In genomic region chr5:34647581-34647980, GRCm38 (mm10) we compare ENCODE assay signal across 9 mouse cellular contexts. TPM values are rescaled to one million over a fixed set of nuclear protein-coding genes. Genes with fewer than 3 reads are reported as not detected.
DNase-seq lines count a peak whose midpoint lies in the region; ATAC-seq and TF ChIP-seq lines count a peak whose summit lies in the region.
"Had no signal": no experiment of that assay in that cellular context is flagged by ENCODE, and none has a peak within 500 bp of the region (broad histone marks: within the 10 kb centered on the region; RNA-seq: fewer than 3 reads in every experiment).

No protein-coding gene starts in this region.

- H3K4me2 ChIP-seq in midbrain, embryonic 15.5 days = no peak overlapping the region
- H3K4me2 ChIP-seq in heart, postnatal 0 days (ENCODE audit: low read depth, low read length) = no peak overlapping the region
- H3K4me2 ChIP-seq in limb, embryonic 11.5 days (ENCODE audit: low read depth, severe bottlenecking) = no peak overlapping the region
- no peak overlapping the region for H3K4me2 ChIP-seq in neural tube, embryonic 11.5 days (ENCODE audit: low read depth)
- H3K4me2 ChIP-seq: midbrain, embryonic 12.5 days had no signal

- TF ChIP-seq EP300 in heart, postnatal 0 days (IDR thresholded peaks at IDR 0.05; ENCODE audit: low read depth) = no peak

- peak; percentile 67 for DNase-seq in midbrain, embryonic 10.5 days (ENCODE audit: low spot score)
- peak; percentile 80 for DNase-seq in NIH3T3 (ENCODE audit: low read depth)
- DNase-seq in cerebellum, postnatal 14 days = peak; percentile 73 to 83
- DNase-seq in heart, postnatal 0 days (ENCODE audit: low spot score) = no peak
- peak; percentile 80 for DNase-seq in limb, embryonic 11.5 days (ENCODE audit: low spot score)
- peak; percentile 80 for DNase-seq in neural tube, embryonic 11.5 days (ENCODE audit: low spot score)
- DNase-seq in ovary, postnatal 10 days (ENCODE audit: low spot score) = no peak

- TF ChIP-seq CTCF in heart, postnatal 0 days (IDR thresholded peaks at IDR 0.05; ENCODE audit: low read depth) = peak; percentile 67

- 56% methylated on average over 4 of the region's 4 CpGs for WGBS in midbrain, embryonic 10.5 days
- 47% methylated on average over 4 of the region's 4 CpGs for WGBS in midbrain, embryonic 15.5 days
- WGBS in heart, postnatal 0 days = 48% methylated on average over 4 of the region's 4 CpGs
- WGBS in limb, embryonic 11.5 days = 55% methylated on average over 4 of the region's 4 CpGs
- WGBS in neural tube, embryonic 11.5 days = 53% methylated on average over 4 of the region's 4 CpGs

- ATAC-seq in midbrain, embryonic 15.5 days (replicated peaks) = no peak
- ATAC-seq in heart, postnatal 0 days (ENCODE audit: insufficient read depth, low read depth) = no peak
- no peak for ATAC-seq in limb, embryonic 11.5 days (ENCODE audit: insufficient number of reproducible peaks, low FRiP score, low TSS enrichment, low read depth)
- no peak for ATAC-seq in neural tube, embryonic 11.5 days (ENCODE audit: insufficient read depth, low FRiP score, low TSS enrichment)

- no peaks in the 10 kb centered on the region for H3K4me1 ChIP-seq in midbrain, embryonic 10.5 days
- H3K4me1 ChIP-seq in midbrain, embryonic 15.5 days = no peaks in the 10 kb centered on the region
- no peaks in the 10 kb centered on the region for H3K4me1 ChIP-seq in heart, postnatal 0 days (ENCODE audit: control insufficient read depth, insufficient read depth)
- H3K4me1 ChIP-seq in limb, embryonic 11.5 days (ENCODE audit: control insufficient read depth, insufficient read depth, low read length) = no peaks in the 10 kb centered on the region
- H3K4me1 ChIP-seq in neural tube, embryonic 11.5 days (ENCODE audit: control insufficient read depth, insufficient read depth, low read length) = no peaks in the 10 kb centered on the region
- H3K4me1 ChIP-seq: midbrain, embryonic 12.5 days had no signal

- H3K36me3 ChIP-seq in midbrain, embryonic 10.5 days = peaks cover 100% of the 10 kb centered on the region
- H3K36me3 ChIP-seq in midbrain, embryonic 15.5 days (replicated peaks) = peaks cover 83% of the 10 kb centered on the region
- peaks cover 89% of the 10 kb centered on the region for H3K36me3 ChIP-seq in heart, postnatal 0 days (replicated peaks; ENCODE audit: control insufficient read depth, insufficient read depth, low read length)
- peaks cover 42% of the 10 kb centered on the region; the same call in 1 of the 2 replicates for H3K36me3 ChIP-seq in limb, embryonic 11.5 days (ENCODE audit: control insufficient read depth, insufficient read depth, low read length)
- peaks cover 33% of the 10 kb centered on the region for H3K36me3 ChIP-seq in neural tube, embryonic 11.5 days (ENCODE audit: control insufficient read depth, insufficient read depth, low read length)

- no peak overlapping the region for H3K4me3 ChIP-seq in midbrain, embryonic 10.5 days
- H3K4me3 ChIP-seq in midbrain, embryonic 15.5 days = no peak overlapping the region
- H3K4me3 ChIP-seq in heart, postnatal 0 days (ENCODE audit: low read depth, low read length) = no peak overlapping the region
- no peak overlapping the region for H3K4me3 ChIP-seq in limb, embryonic 11.5 days (ENCODE audit: low read depth, low read length)
- H3K4me3 ChIP-seq in neural tube, embryonic 11.5 days (ENCODE audit: low read depth, low read length) = no peak overlapping the region
- H3K4me3 ChIP-seq: midbrain, embryonic 12.5 days had no signal

- no peak overlapping the region for H3K27ac ChIP-seq in midbrain, embryonic 10.5 days (replicated peaks)
- no peak overlapping the region for H3K27ac ChIP-seq in midbrain, embryonic 15.5 days
- H3K27ac ChIP-seq in heart, postnatal 0 days (ENCODE audit: low read depth) = no peak overlapping the region
- H3K27ac ChIP-seq in limb, embryonic 11.5 days (replicated peaks; ENCODE audit: low read depth, low read length) = no peak overlapping the region
- H3K27ac ChIP-seq in neural tube, embryonic 11.5 days (ENCODE audit: low read depth, low read length) = no peak overlapping the region
- H3K27ac ChIP-seq: midbrain, embryonic 12.5 days had no signal

- H3K27me3 ChIP-seq in midbrain, embryonic 10.5 days (ENCODE audit: low read depth, poor library complexity, severe bottlenecking) = no peaks in the 10 kb centered on the region
- H3K27me3 ChIP-seq in midbrain, embryonic 15.5 days (replicated peaks) = no peaks in the 10 kb centered on the region
- H3K27me3 ChIP-seq in heart, postnatal 0 days (ENCODE audit: control insufficient read depth, insufficient read depth, low read length) = no peaks in the 10 kb centered on the region
- H3K27me3 ChIP-seq in limb, embryonic 11.5 days (ENCODE audit: control insufficient read depth, insufficient read depth, low read length) = no peaks in the 10 kb centered on the region
- H3K27me3 ChIP-seq in neural tube, embryonic 11.5 days (ENCODE audit: control insufficient read depth, insufficient read depth, low read length) = no peaks in the 10 kb centered on the region
- H3K27me3 ChIP-seq: midbrain, embryonic 12.5 days had no signal

- H3K9me3 ChIP-seq in midbrain, embryonic 10.5 days (replicated peaks) = no peaks in the 10 kb centered on the region
- H3K9me3 ChIP-seq in midbrain, embryonic 15.5 days = no peaks in the 10 kb centered on the region
- no peaks in the 10 kb centered on the region for H3K9me3 ChIP-seq in heart, postnatal 0 days (replicated peaks; ENCODE audit: control insufficient read depth, low read length)
- no peaks in the 10 kb centered on the region for H3K9me3 ChIP-seq in limb, embryonic 11.5 days (ENCODE audit: control insufficient read depth, low read length)
- H3K9me3 ChIP-seq in neural tube, embryonic 11.5 days (ENCODE audit: control insufficient read depth, low read length) = no peaks in the 10 kb centered on the region
- H3K9me3 ChIP-seq: midbrain, embryonic 12.5 days had no signal

- no peak overlapping the region for H3K9ac ChIP-seq in midbrain, embryonic 15.5 days
- H3K9ac ChIP-seq in heart, postnatal 0 days (replicated peaks; ENCODE audit: low read depth, low read length) = no peak overlapping the region
- H3K9ac ChIP-seq in limb, embryonic 11.5 days (ENCODE audit: low read length) = no peak overlapping the region
- H3K9ac ChIP-seq in neural tube, embryonic 11.5 days (ENCODE audit: low read length) = no peak overlapping the region
- H3K9ac ChIP-seq: midbrain, embryonic 12.5 days had no signal

RNA-seq across cellular contexts. Expression of gene Mfsd10, which starts 10.6 kb away (rescaled TPM):
- 89.2 and 107 TPM in 2 replicates for polyA plus RNA-seq in midbrain, embryonic 10.5 days (2016; fragmentation: Nextera tagmentation; extraction: Ambion mirVana)
- 106 and 118 TPM in 2 replicates for polyA plus RNA-seq in midbrain, embryonic 15.5 days (2015; fragmentation: Nextera tagmentation; extraction: Ambion mirVana)
- 31.0 and 45.7 TPM in 2 replicates for total RNA-seq in heart, postnatal 0 days (2014; rRNA removed; ENCODE audit: low replicate concordance)
- 29.9 and 30.4 TPM in 2 replicates for polyA plus RNA-seq in heart, postnatal 0 days (2015; fragmentation: Nextera tagmentation; extraction: Ambion mirVana)
- polyA plus RNA-seq in limb, embryonic 11.5 days (2014; fragmentation: Nextera tagmentation; extraction: Ambion mirVana) = 103 TPM in 2 replicates
- 66.8 and 88.5 TPM in 2 replicates for polyA plus RNA-seq in neural tube, embryonic 11.5 days (2014; fragmentation: Nextera tagmentation; extraction: Ambion mirVana)

RNA-seq across cellular contexts. Expression of gene Nop14, which starts 12.4 kb away (rescaled TPM):
- 27.0 and 27.4 TPM in 2 replicates for polyA plus RNA-seq in midbrain, embryonic 10.5 days (2016; fragmentation: Nextera tagmentation; extraction: Ambion mirVana)
- 20.2 and 21.1 TPM in 2 replicates for polyA plus RNA-seq in midbrain, embryonic 15.5 days (2015; fragmentation: Nextera tagmentation; extraction: Ambion mirVana)
- total RNA-seq in heart, postnatal 0 days (2014; rRNA removed; ENCODE audit: low replicate concordance) = 1.2 and 66.6 TPM in 2 replicates
- 10.6 and 11.1 TPM in 2 replicates for polyA plus RNA-seq in heart, postnatal 0 days (2015; fragmentation: Nextera tagmentation; extraction: Ambion mirVana)
- 36.3 and 37.2 TPM in 2 replicates for polyA plus RNA-seq in limb, embryonic 11.5 days (2014; fragmentation: Nextera tagmentation; extraction: Ambion mirVana)
- 32.0 and 33.5 TPM in 2 replicates for polyA plus RNA-seq in neural tube, embryonic 11.5 days (2014; fragmentation: Nextera tagmentation; extraction: Ambion mirVana)

RNA-seq across cellular contexts. Expression of gene Grk4, which starts 12.6 kb away (rescaled TPM):
- polyA plus RNA-seq in midbrain, embryonic 10.5 days (2016; fragmentation: Nextera tagmentation; extraction: Ambion mirVana) = 1.3 and 1.8 TPM in 2 replicates
- 2.7 and 2.8 TPM in 2 replicates for polyA plus RNA-seq in midbrain, embryonic 15.5 days (2015; fragmentation: Nextera tagmentation; extraction: Ambion mirVana)
- total RNA-seq in heart, postnatal 0 days (2014; rRNA removed; ENCODE audit: low replicate concordance) = 2.0 TPM in 1 of 2 replicates, not detected in the other
- 1.4 and 2.7 TPM in 2 replicates for polyA plus RNA-seq in heart, postnatal 0 days (2015; fragmentation: Nextera tagmentation; extraction: Ambion mirVana)
- polyA plus RNA-seq in limb, embryonic 11.5 days (2014; fragmentation: Nextera tagmentation; extraction: Ambion mirVana) = 1.4 and 2.5 TPM in 2 replicates
- 1.2 and 1.6 TPM in 2 replicates for polyA plus RNA-seq in neural tube, embryonic 11.5 days (2014; fragmentation: Nextera tagmentation; extraction: Ambion mirVana)

Comparison
In these comparisons a context has a peak if more than half of its experiments do, and no peak if none do; other contexts are left out.
1. DNase-seq: peak in midbrain, embryonic 10.5 days (single experiment), NIH3T3 (single experiment), cerebellum, postnatal 14 days (2 of 2), limb, embryonic 11.5 days (single experiment) and neural tube, embryonic 11.5 days (single experiment); none in heart, postnatal 0 days (single experiment) and ovary, postnatal 10 days (single experiment).